Mouse (Mus musculus) cerebellum, postnatal 25 days (tissue): ENCODE measurements around the gene Olfr266.

Source experiments
- DNase-seq, 2 experiments: peaks; one replicate each; pipeline ENCODE4 v3.0.0; 2021; ENCODE audit warnings: mixed read lengths in 2 of 2

Gene Olfr266

GRCm38 (mm10) chr3:106826187-106826586 lies at the start of gene Olfr266:
TSS of gene Olfr266 (minus strand) at chr3:106826287.
- DNase-seq, result no peak

- no peak for DNase-seq
Measured at GRCm38 (mm10) chr3:106875626-106876025, 49.5 kb upstream of the Olfr266 start.

- DNase-seq, result no peak
Measured at GRCm38 (mm10) chr3:106872893-106873292, 46.8 kb upstream of the Olfr266 start.

GRCm38 (mm10) chr3:106832107-106832506 lies 6.0 kb upstream of the Olfr266 start:
- DNase-seq, result no peak

- no peak for DNase-seq
Measured at GRCm38 (mm10) chr3:106817676-106818075, 8.4 kb downstream of the Olfr266 start.

GRCm38 (mm10) chr3:106808972-106809695 lies 17.0 kb downstream of the Olfr266 start:
- no peak for DNase-seq

GRCm38 (mm10) chr3:106798079-106798478 lies 28.0 kb downstream of the Olfr266 start:
- no peak for DNase-seq

GRCm38 (mm10) chr3:106789930-106790329 lies 36.2 kb downstream of the Olfr266 start, which contains the start of gene Cd53:
TSS of gene Cd53 (minus strand) at chr3:106790149.
- no peak for DNase-seq

GRCm38 (mm10) chr3:106788440-106788887 lies 37.6 kb downstream of the Olfr266 start:
- DNase-seq, result no peak

GRCm38 (mm10) chr3:106787972-106788371 lies 38.1 kb downstream of the Olfr266 start:
- no peak for DNase-seq

- no peak for DNase-seq
Measured at GRCm38 (mm10) chr3:106785130-106785529, 41.0 kb downstream of the Olfr266 start.

- no peak for DNase-seq
Measured at GRCm38 (mm10) chr3:106771834-106772233, 54.3 kb downstream of the Olfr266 start.
